Mouse (Mus musculus): ENCODE results near the gene Plch2. TPM values are rescaled to one million over a fixed set of nuclear protein-coding genes. Genes with fewer than 3 reads are reported as not detected.

Plch2 gene
- polyA plus RNA-seq, 1 experiment: 4.2 TPM

DNA sequence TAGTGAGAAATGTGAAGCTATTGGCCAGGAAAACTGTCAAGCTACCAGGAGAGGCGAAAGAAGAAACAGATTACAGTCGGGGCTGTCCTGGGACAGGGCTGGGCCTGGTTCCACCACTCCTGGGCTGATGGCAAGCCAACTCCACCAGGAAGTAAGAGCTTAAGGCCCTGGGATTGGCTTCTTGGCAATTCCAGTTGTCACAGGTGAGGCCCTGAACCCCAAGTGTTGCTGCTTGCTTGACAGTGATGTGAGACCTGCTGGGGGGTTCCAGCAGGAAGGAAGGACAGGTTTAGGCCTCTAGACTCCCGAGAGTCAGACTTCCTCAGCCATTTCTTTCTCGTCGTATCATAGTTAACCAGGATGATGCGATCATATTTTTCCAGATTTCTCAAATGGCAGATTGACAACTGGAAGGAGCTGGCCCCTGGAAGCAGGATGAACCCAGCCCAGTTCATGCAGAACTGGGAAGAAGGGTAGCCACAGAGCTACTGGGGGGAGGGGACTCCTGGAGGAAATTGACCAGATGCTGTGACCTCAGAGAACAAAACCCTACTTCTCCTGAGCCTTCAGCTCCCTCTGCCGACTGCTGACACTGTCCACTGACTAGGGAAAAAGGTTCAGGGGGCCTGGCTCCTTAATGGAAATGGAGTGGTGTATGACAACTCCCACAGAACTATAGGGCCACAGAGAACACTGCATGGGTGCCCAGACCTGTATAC lies 37.0 kb upstream of the Plch2 start:
- H3K27ac ChIP-seq (ENCODE audit: insufficient read depth, low read length): no peak overlapping the region
- no peaks in the 10 kb centered on the region for H3K36me3 ChIP-seq (ENCODE audit: control insufficient read depth, insufficient read depth, low read length, poor library complexity, severe bottlenecking)
- no peaks in the 10 kb centered on the region for H3K9me3 ChIP-seq (replicated peaks; ENCODE audit: control insufficient read depth, insufficient read depth, low read length, poor library complexity, severe bottlenecking)
- no peak overlapping the region for H3K4me3 ChIP-seq (ENCODE audit: low read depth, low read length)
- no peak for TF ChIP-seq EP300 (IDR thresholded peaks at IDR 0.05; ENCODE audit: insufficient read depth, low read depth, low read length)
- no peak for TF ChIP-seq CTCF (IDR thresholded peaks at IDR 0.05; ENCODE audit: low read depth, low read length)
- no peaks in the 10 kb centered on the region for H3K4me1 ChIP-seq (ENCODE audit: control insufficient read depth, insufficient read depth, low read length)
- no peaks in the 10 kb centered on the region for H3K27me3 ChIP-seq (ENCODE audit: control insufficient read depth, insufficient read depth, low read length, poor library complexity, severe bottlenecking)
- no peak overlapping the region for H3K9ac ChIP-seq (ENCODE audit: low read depth, poor library complexity, severe bottlenecking)

GRCm38 (mm10) chr4:155092718-155093430 lies 36.3 kb upstream of the Plch2 start:
- Histone ChIP-seq H3K27ac (ENCODE audit: insufficient read depth, low read length) (no peak overlapping the region), H3K4me1 (ENCODE audit: control insufficient read depth, insufficient read depth, low read length) (no peaks in the 10 kb centered on the region), H3K9me3 (replicated peaks; ENCODE audit: control insufficient read depth, insufficient read depth, low read length, poor library complexity, severe bottlenecking) (no peaks in the 10 kb centered on the region), H3K9ac (ENCODE audit: low read depth, poor library complexity, severe bottlenecking) (no peak overlapping the region), H3K27me3 (ENCODE audit: control insufficient read depth, insufficient read depth, low read length, poor library complexity, severe bottlenecking) (no peaks in the 10 kb centered on the region), H3K4me3 (ENCODE audit: low read depth, low read length) (no peak overlapping the region), H3K36me3 (ENCODE audit: control insufficient read depth, insufficient read depth, low read length, poor library complexity, severe bottlenecking) (no peaks in the 10 kb centered on the region)
- TF ChIP-seq EP300 (IDR thresholded peaks at IDR 0.05; ENCODE audit: insufficient read depth, low read depth, low read length) (no peak), POLR2A (IDR thresholded peaks at IDR 0.05; ENCODE audit: insufficient read depth, low read length) (no peak), CTCF (IDR thresholded peaks at IDR 0.05; ENCODE audit: low read depth, low read length) (no peak)

DNA sequence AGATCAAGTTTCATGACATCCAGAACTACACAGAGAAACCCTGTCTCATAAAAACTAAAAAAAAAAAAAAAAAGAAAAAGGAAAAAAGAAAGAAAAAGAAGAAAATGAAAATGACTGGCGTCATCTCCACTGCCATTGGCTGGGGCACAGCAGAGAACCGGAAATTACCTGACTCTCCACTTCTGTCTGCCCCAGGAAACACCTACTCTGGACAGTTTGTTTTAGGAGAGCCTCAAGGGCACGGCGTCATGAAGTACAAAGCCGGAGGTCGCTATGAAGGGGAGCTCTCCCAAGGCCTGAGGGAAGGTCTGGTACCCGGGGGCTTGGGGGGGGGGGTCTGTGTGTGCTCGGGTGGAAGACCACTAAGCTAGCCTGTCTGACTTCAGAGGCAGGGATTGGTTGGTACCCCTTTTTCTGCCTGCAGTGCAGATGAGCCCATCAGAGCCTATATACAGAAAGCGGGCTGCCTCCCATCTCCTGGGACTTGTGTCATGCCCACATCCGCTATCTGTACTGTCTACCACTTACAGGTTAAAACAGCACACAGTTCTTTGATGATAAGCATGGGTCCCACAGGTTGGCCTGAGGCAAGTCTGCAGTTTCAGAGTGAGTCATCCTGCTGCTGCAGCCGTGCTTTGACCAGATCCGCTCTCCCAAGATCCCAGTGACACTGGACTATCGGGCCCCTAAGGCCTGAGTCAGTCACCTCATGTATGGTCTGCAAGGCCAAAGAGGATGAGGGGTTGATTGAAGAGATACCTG lies 34.3 kb upstream of the Plch2 start:
- Histone ChIP-seq H3K27ac (ENCODE audit: insufficient read depth, low read length) (no peak overlapping the region), H3K36me3 (ENCODE audit: control insufficient read depth, insufficient read depth, low read length, poor library complexity, severe bottlenecking) (no peaks in the 10 kb centered on the region), H3K4me1 (ENCODE audit: control insufficient read depth, insufficient read depth, low read length) (no peaks in the 10 kb centered on the region), H3K9ac (ENCODE audit: low read depth, poor library complexity, severe bottlenecking) (no peak overlapping the region), H3K4me3 (ENCODE audit: low read depth, low read length) (no peak overlapping the region), H3K27me3 (ENCODE audit: control insufficient read depth, insufficient read depth, low read length, poor library complexity, severe bottlenecking) (no peaks in the 10 kb centered on the region), H3K9me3 (replicated peaks; ENCODE audit: control insufficient read depth, insufficient read depth, low read length, poor library complexity, severe bottlenecking) (no peaks in the 10 kb centered on the region)
- no peak for TF ChIP-seq CTCF (IDR thresholded peaks at IDR 0.05; ENCODE audit: low read depth, low read length)
- TF ChIP-seq POLR2A (IDR thresholded peaks at IDR 0.05; ENCODE audit: insufficient read depth, low read length): no peak
- no peak for TF ChIP-seq EP300 (IDR thresholded peaks at IDR 0.05; ENCODE audit: insufficient read depth, low read depth, low read length)

- Histone ChIP-seq H3K27me3 (ENCODE audit: control insufficient read depth, insufficient read depth, low read length, poor library complexity, severe bottlenecking) (no peaks in the 10 kb centered on the region), H3K9ac (ENCODE audit: low read depth, poor library complexity, severe bottlenecking) (no peak overlapping the region), H3K4me1 (ENCODE audit: control insufficient read depth, insufficient read depth, low read length) (no peaks in the 10 kb centered on the region), H3K4me3 (ENCODE audit: low read depth, low read length) (no peak overlapping the region), H3K27ac (ENCODE audit: insufficient read depth, low read length) (no peak overlapping the region), H3K9me3 (replicated peaks; ENCODE audit: control insufficient read depth, insufficient read depth, low read length, poor library complexity, severe bottlenecking) (no peaks in the 10 kb centered on the region), H3K36me3 (ENCODE audit: control insufficient read depth, insufficient read depth, low read length, poor library complexity, severe bottlenecking) (no peaks in the 10 kb centered on the region)
- TF ChIP-seq POLR2A (IDR thresholded peaks at IDR 0.05; ENCODE audit: insufficient read depth, low read length) (no peak), CTCF (IDR thresholded peaks at IDR 0.05; ENCODE audit: low read depth, low read length) (no peak), EP300 (IDR thresholded peaks at IDR 0.05; ENCODE audit: insufficient read depth, low read depth, low read length) (no peak)
Measured at GRCm38 (mm10) chr4:155090147-155090546, 33.6 kb upstream of the Plch2 start.

- Histone ChIP-seq H3K4me1 (ENCODE audit: control insufficient read depth, insufficient read depth, low read length) (no peaks in the 10 kb centered on the region), H3K4me3 (ENCODE audit: low read depth, low read length) (no peak overlapping the region), H3K9ac (ENCODE audit: low read depth, poor library complexity, severe bottlenecking) (no peak overlapping the region), H3K36me3 (ENCODE audit: control insufficient read depth, insufficient read depth, low read length, poor library complexity, severe bottlenecking) (no peaks in the 10 kb centered on the region), H3K9me3 (replicated peaks; ENCODE audit: control insufficient read depth, insufficient read depth, low read length, poor library complexity, severe bottlenecking) (no peaks in the 10 kb centered on the region), H3K27me3 (ENCODE audit: control insufficient read depth, insufficient read depth, low read length, poor library complexity, severe bottlenecking) (no peaks in the 10 kb centered on the region), H3K27ac (ENCODE audit: insufficient read depth, low read length) (no peak overlapping the region)
- TF ChIP-seq POLR2A (IDR thresholded peaks at IDR 0.05; ENCODE audit: insufficient read depth, low read length) (no peak), EP300 (IDR thresholded peaks at IDR 0.05; ENCODE audit: insufficient read depth, low read depth, low read length) (no peak), CTCF (IDR thresholded peaks at IDR 0.05; ENCODE audit: low read depth, low read length) (no peak)
Measured at GRCm38 (mm10) chr4:155089241-155089640, 32.7 kb upstream of the Plch2 start.
